Mouse (Mus musculus) G1E (cell line): Measurements from ENCODE around the gene Noxa1.

Experiments
- CTCF ChIP-seq: IDR thresholded peaks from 2 replicates; pipeline ENCODE4 v1.5.1; 2012; ENCODE audit warnings: low read depth, low read length, inconsistent platforms, mixed read lengths
- GATA1 ChIP-seq: IDR thresholded peaks from 2 replicates; pipeline ENCODE4 v1.6.1; 2012; ENCODE audit warnings: borderline replicate concordance, low read length, inconsistent platforms, mixed read lengths
- TAL1 ChIP-seq: conservative IDR thresholded peaks from 2 replicates; pipeline ENCODE4 v1.6.1; 2012; ENCODE audit warnings: low read depth, low read length, inconsistent platforms, mixed read lengths

- TF ChIP-seq CTCF, result no peak
- no peak for TF ChIP-seq GATA1
- TF ChIP-seq TAL1, result no peak
Measured at GRCm38 (mm10) chr2:25087842-25088241, 7.1 kb downstream of the Noxa1 start.
